Mouse (Mus musculus) hindbrain, postnatal 0 days (tissue): Measurements from ENCODE around the gene Phykpl. TPM values are rescaled to one million over a fixed set of nuclear protein-coding genes. Genes with fewer than 3 reads are reported as not detected.

Experiments
- ATAC-seq: fragments of 200-750 bp; cut with Nextera tagmentation; 2 replicates; pipeline ENCODE4 v1.8.0; 2017; ENCODE audit warnings: mild to moderate bottlenecking, moderate TSS enrichment, moderate library complexity
- DNase-seq: peaks from one replicate; pipeline ENCODE4 v3.0.0-alpha.2; 2015; ENCODE audit warnings: low spot score
- H3K27ac ChIP-seq: fragments of 300-500 bp; sonication (generic); 2 replicates; pipeline ENCODE4 v1.5.1; 2014; ENCODE audit warnings: mild to moderate bottlenecking
- H3K27me3 ChIP-seq: fragments of 300-500 bp; sonication (generic); 2 replicates; pipeline ENCODE4 v1.6.1; 2014; ENCODE audit warnings: low read length, mixed read lengths; ENCODE audit not compliant: insufficient read depth
- H3K36me3 ChIP-seq: fragments of 300-500 bp; sonication (generic); 2 replicates; pipeline ENCODE4 v1.6.1; 2014; ENCODE audit warnings: low read length, mixed read lengths; ENCODE audit not compliant: insufficient read depth
- H3K4me1 ChIP-seq: fragments of 300-500 bp; sonication (generic); 2 replicates; pipeline ENCODE4 v1.6.1; 2014; ENCODE audit warnings: antibody characterized with exemption, low read length, mixed read lengths; ENCODE audit not compliant: insufficient read depth
- H3K4me2 ChIP-seq: fragments of 300-500 bp; sonication (generic); 2 replicates; pipeline ENCODE4 v1.6.1; 2014; ENCODE audit warnings: low read depth, mild to moderate bottlenecking, low read length, moderate library complexity, mixed read lengths
- H3K4me3 ChIP-seq: fragments of 300-500 bp; sonication (generic); 2 replicates; pipeline ENCODE4 v1.5.1; 2014; ENCODE audit warnings: low read length
- H3K9ac ChIP-seq: fragments of 300-500 bp; sonication (generic); replicated peaks from 2 replicates; pipeline ENCODE4 v1.6.1; 2014; ENCODE audit warnings: mild to moderate bottlenecking, low read length, moderate library complexity, mixed read lengths
- H3K9me3 ChIP-seq: fragments of 300-500 bp; sonication (generic); 2 replicates; pipeline ENCODE4 v1.6.1; 2016; ENCODE audit warnings: low read length, mixed read lengths
- CTCF ChIP-seq: IDR thresholded peaks from 2 replicates; pipeline ENCODE4 v1.5.1; 2016; ENCODE audit warnings: antibody characterized with exemption, control low read depth, low read depth
- WGBS: fragments of 180-500 bp; shearing (Covaris S2); extraction: QIAGEN DNeasy Blood & Tissue Kit; methylation state at CpG from one replicate; pipeline ENCODE4 v1.1.7; 2014; 5-methylcytosine and 5-hydroxymethylcytosine counted together
- polyA plus RNA-seq: library from polyadenylated mRNA; unstranded; fragments of >200 nt; fragmentation: Nextera tagmentation; extraction: Ambion mirVana; gene quantifications from 2 replicates; pipeline ENCODE4 v1.2.1, GENCODE M21; 2015
- total RNA-seq: library from RNA; depleted of rRNA; stranded (reverse); fragments of >200 nt; gene quantifications from 2 replicates; pipeline ENCODE4 v1.2.3, GENCODE M21; 2014

Gene Phykpl
- total and polyA plus RNA-seq, 2 experiments from 2014 or later = 5.3 to 7.9 TPM

DNA sequence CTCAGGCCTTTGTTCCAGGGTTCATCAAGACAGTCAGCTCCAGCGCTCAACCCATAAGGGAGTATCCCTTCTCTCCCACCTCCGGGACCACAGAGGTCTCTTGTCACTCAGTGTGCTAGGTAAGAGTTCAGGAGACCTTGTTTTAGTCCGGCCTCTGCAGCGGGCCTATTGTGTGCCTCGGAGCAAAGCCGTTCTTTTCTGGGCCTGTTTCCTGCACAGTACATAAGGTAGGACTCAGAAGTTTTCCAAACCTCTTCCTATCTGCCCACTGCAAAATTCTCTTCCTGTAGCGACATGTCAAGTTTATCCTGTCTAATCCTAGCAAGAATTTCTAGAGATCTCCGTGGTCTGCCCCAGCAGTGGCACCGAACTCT, 513 bp upstream of the Phykpl start:
- TF ChIP-seq CTCF = no peak
- 8% methylated on average over 9 of the region's 9 CpGs for WGBS
- Histone ChIP-seq H3K27me3 (no peaks in the 10 kb centered on the region), H3K4me3 (peak overlapping the region; percentile 64), H3K9ac (peak overlapping the region; percentile 74), H3K36me3 (peaks cover 16% of the 10 kb centered on the region), H3K4me2 (peak overlapping the region; percentile 93), H3K27ac (peak overlapping the region; percentile 87), H3K9me3 (no peaks in the 10 kb centered on the region), H3K4me1 (peaks cover 16% of the 10 kb centered on the region; the same call in 1 of the 2 replicates)
- DNase-seq (no peak), ATAC-seq (no peak)

DNA sequence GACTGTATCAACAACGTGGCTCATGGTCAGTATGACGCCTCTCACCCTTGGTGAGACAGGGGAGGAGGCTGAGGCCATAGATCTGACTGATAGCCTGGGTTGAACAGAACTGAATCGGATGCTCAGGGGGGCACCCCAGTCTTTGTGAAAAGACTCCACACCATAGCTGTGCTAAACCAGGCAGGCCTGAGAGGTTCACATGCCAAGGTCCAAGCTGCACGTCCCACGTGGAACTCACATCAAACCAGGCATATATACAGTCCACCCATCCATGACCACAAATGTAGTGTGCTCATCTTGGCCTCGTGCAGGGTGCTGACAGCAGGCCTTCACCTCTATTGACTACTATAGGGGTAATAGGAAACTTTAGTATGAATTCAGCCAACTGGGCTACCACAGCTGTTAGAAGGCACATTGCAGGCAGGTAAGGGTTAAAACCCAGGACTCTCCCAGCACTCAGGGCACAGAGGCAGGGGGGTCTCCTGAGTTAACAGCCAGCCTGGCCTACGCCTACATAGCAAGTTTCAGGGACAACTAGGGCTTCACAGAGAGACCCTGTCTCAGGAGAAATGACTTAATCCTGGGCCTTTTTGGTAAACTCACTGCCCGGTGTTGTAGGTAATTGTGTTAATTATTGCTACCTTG, 1.2 kb downstream of the Phykpl start:
- no peak for DNase-seq
- peak overlapping the region; percentile 87 for H3K27ac ChIP-seq
- no peaks in the 10 kb centered on the region for H3K9me3 ChIP-seq
- WGBS = 63% methylated on average over 8 of the region's 8 CpGs
- peak overlapping the region; percentile 74; the same call in 1 of the 2 replicates for H3K9ac ChIP-seq
- peak overlapping the region; percentile 64; the same call in 1 of the 2 replicates for H3K4me3 ChIP-seq
- H3K27me3 ChIP-seq = no peaks in the 10 kb centered on the region
- H3K4me1 ChIP-seq = peaks cover 16% of the 10 kb centered on the region; the same call in 1 of the 2 replicates
- peak overlapping the region; percentile 93 for H3K4me2 ChIP-seq
- no peak for ATAC-seq
- no peak for TF ChIP-seq CTCF
- peaks cover 22% of the 10 kb centered on the region for H3K36me3 ChIP-seq

DNA sequence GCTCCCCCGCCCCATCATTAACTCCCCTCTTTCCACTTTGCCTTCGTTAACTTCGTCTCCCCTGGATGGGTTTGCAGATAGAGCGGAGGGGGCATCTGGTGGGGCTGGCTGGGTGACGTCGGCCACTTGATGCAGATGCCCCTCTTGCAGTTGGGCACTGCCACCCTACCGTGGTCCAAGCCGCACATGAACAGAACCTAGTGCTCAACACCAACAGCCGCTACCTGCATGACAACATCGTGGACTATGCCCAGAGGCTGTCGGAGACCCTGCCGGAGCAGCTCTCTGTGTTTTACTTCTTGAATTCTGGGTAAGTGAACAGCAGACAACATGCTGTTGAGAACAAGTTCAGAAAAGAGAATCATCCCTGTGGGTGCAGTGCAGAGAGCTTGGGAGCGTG, 1.9 kb downstream of the Phykpl start:
- Histone ChIP-seq H3K36me3 (peaks cover 22% of the 10 kb centered on the region), H3K27ac (no peak overlapping the region)
- no peak for TF ChIP-seq CTCF

DNA sequence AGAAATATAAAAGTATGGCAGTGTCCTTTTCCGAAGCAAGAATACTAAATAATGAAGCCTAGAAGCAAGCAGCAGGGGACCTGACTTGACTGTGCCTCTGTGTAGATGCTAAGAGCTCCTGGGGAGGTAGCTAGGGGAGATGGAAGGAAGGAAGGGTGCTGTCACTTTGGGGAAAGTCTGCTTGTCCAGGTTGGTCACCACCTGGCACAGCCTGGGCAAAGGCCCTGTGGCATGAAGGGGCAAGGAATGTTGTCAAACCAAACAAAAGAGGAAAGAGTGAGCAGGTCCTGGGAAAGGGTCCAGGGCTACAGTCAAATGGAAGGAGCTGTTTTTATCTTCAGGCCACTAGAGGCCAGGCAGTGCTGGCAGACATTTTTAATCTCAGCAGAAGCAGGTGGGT, 2.5 kb downstream of the Phykpl start:
- Histone ChIP-seq H3K36me3 (peaks cover 27% of the 10 kb centered on the region), H3K27ac (no peak overlapping the region), H3K9ac (no peak overlapping the region), H3K27me3 (no peaks in the 10 kb centered on the region), H3K4me1 (peaks cover 16% of the 10 kb centered on the region; the same call in 1 of the 2 replicates), H3K4me3 (no peak overlapping the region), H3K4me2 (no peak overlapping the region), H3K9me3 (no peaks in the 10 kb centered on the region)
- WGBS = 82% methylated on average over 1 of the region's 1 CpGs
- no peak for ATAC-seq
- no peak for DNase-seq
- no peak for TF ChIP-seq CTCF

More for the DNA sequence above, 1.9 kb downstream of the Phykpl start:
- Histone ChIP-seq H3K9me3 (no peaks in the 10 kb centered on the region), H3K4me3 (no peak overlapping the region), H3K4me2 (no peak overlapping the region), H3K27me3 (no peaks in the 10 kb centered on the region), H3K4me1 (peaks cover 16% of the 10 kb centered on the region; the same call in 1 of the 2 replicates), H3K9ac (no peak overlapping the region)
- no peak for DNase-seq
- no peak for ATAC-seq
- 95% methylated on average over 13 of the region's 13 CpGs for WGBS

DNA sequence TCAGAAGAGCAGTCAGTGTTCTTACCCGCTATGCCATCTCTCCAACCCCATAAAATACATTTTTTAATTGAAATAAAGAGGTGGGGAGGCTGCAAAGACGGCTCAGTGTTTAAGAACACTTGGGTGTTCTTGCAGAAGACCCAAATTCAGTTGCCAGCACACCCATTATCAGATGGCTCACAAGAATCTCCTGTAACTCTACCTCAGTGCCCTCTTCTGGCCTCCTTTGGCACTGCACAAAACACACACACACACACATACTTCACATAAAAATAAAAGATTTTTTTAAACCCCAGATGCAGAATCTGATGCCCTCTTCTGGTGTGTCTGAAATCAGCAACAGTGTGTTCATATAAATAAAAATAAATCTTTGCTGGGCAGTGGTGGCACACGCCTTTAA, 4.3 kb downstream of the Phykpl start:
- WGBS = 98% methylated on average over 3 of the region's 3 CpGs
- no peaks in the 10 kb centered on the region for H3K27me3 ChIP-seq
- no peak for TF ChIP-seq CTCF
- DNase-seq (no peak), ATAC-seq (no peak)
- H3K4me1 ChIP-seq = peaks cover 16% of the 10 kb centered on the region; the same call in 1 of the 2 replicates
- H3K36me3 ChIP-seq = peaks cover 42% of the 10 kb centered on the region
- no peak overlapping the region for H3K27ac ChIP-seq
- no peak overlapping the region for H3K4me2 ChIP-seq
- H3K9ac ChIP-seq = no peak overlapping the region
- no peak overlapping the region for H3K4me3 ChIP-seq
- H3K9me3 ChIP-seq = no peaks in the 10 kb centered on the region

DNA sequence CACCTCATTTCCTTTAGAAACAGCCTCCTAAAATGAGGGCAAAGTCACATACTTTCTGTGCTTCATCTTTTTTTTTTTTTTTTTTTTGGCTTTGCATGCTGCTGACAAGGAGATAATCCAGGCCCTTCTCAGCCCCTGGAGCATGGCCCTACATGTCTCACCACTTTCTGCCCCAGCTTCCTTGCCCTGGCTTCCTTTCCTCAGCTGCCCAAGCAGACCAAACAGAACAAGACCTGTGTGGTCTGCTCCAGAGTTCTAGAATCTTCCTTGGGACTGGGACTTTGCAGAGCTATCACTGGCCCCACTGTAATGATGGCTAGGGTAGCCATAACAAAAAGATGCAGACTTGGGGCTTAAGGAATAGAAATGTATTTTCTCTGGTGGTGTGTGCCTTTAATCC, 5.4 kb downstream of the Phykpl start:
- Histone ChIP-seq H3K9me3 (no peaks in the 10 kb centered on the region), H3K4me2 (no peak overlapping the region), H3K4me3 (no peak overlapping the region), H3K9ac (no peak overlapping the region), H3K4me1 (peaks cover 10% of the 10 kb centered on the region; the same call in 1 of the 2 replicates), H3K36me3 (peaks cover 46% of the 10 kb centered on the region), H3K27me3 (no peaks in the 10 kb centered on the region), H3K27ac (no peak overlapping the region)
- no peak for DNase-seq
- ATAC-seq = no peak
- TF ChIP-seq CTCF = no peak

DNA sequence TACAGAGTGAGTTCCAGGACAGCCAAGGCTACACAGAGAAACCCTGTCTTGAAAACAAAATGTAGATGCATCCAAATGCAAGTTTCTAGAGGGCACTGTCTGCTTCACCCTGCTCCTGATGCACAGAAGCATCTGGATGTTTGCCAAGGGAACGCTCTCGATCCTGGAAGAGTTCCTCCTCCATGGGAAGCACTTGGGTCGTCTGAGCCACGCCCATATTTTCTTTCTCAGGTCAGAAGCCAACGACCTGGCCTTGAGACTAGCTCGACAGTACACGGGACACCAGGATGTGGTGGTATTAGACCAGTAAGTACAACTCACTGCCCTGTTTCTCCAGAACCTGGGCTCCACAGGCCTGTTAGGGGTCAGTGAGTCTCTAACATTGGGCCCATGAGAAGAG, 6.6 kb downstream of the Phykpl start:
- Histone ChIP-seq H3K4me1 (no peaks in the 10 kb centered on the region), H3K36me3 (peaks cover 58% of the 10 kb centered on the region), H3K27me3 (no peaks in the 10 kb centered on the region), H3K27ac (no peak overlapping the region), H3K4me3 (no peak overlapping the region), H3K9ac (no peak overlapping the region), H3K4me2 (no peak overlapping the region), H3K9me3 (no peaks in the 10 kb centered on the region)
- DNase-seq = no peak
- no peak for TF ChIP-seq CTCF
- no peak for ATAC-seq
- WGBS = 65% methylated on average over 7 of the region's 7 CpGs
